Mouse (Mus musculus): ENCODE measurements around the gene Cracr2a.

Cracr2a gene

DNA sequence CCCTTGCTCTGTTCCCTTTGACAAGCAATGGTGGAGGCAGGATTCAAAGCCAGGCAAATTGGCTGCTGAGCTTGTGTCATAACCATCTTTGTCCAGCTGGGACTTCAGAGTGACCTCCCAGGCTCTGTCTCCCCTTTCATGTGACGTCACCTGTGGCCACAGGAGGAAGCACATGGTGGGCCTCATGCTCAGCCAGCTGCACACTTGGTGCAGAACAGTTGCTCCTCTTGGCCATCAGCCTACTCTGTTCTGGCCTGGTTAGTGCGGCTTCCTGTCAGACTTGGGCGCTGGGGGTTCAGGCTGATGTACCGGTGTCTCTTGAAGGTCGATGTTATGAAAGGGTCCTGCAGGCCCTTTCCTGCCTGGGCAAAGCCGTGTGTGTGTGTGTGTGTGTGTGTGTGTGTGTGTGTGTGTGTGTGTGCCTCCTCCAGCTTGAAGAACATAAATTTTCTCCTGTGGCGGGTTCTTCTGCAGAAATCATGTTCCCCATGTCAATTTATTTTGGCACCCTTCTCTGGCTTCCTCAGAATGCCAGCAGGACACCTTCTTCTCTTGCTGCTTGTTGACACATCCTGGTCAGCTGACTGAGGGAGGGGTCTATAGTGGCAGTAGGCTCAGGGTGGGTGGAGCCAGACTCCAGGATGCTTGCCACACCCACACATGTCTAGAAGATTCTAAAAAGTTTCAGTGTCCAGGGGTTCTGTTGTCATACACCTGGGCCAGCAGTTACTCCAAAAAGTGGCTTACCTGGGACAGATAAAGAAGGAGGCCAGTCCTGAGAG lies 5.0 kb downstream of the Cracr2a start:
- no peak for DNase-seq (ENCODE audit: low spot score)

- DNase-seq (ENCODE audit: low spot score): no peak
Measured at GRCm38 (mm10) chr6:127571849-127572550, 10.9 kb downstream of the Cracr2a start.

GRCm38 (mm10) chr6:127573779-127574463 lies 12.8 kb downstream of the Cracr2a start:
- no peak for DNase-seq (ENCODE audit: low spot score)

DNA sequence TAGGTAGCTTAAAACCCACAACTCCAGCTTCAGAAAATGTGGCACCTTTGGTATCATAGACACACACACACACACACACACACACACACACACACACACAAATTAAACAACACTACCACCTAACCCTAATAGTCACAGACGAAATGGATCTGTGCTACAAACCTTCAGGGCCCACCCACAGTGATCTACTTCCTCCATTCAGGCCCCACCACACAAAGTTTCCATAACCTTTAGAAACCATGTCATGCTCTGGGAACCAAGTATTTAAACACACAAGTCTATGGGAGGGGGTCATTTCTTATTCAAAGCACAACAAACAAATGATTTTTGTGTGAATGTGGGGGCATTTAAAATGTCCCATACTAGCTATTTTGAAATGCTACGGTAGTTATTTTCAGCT lies 14.1 kb downstream of the Cracr2a start:
- no peak for DNase-seq (ENCODE audit: low spot score)

DNA sequence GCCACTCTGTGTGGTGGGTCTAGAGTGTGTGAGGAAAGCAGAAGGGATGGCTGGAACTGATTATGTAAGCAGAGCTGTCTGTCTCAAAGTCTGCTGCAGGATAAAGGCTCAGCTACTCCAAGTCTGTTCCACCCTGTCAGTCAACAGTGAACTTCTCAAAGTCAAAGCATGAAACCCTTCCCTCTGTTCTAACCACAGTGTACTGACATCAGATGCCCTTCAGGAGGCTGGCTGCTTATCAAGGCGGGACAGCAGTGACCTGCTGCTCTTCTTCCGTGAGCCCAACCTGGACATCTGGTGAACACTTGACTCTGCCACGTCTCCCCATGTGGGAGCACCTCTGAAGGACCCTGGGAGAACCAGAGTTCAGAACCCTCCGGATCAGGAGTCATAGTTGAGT lies 16.6 kb downstream of the Cracr2a start:
- DNase-seq (ENCODE audit: low spot score): no peak

DNA sequence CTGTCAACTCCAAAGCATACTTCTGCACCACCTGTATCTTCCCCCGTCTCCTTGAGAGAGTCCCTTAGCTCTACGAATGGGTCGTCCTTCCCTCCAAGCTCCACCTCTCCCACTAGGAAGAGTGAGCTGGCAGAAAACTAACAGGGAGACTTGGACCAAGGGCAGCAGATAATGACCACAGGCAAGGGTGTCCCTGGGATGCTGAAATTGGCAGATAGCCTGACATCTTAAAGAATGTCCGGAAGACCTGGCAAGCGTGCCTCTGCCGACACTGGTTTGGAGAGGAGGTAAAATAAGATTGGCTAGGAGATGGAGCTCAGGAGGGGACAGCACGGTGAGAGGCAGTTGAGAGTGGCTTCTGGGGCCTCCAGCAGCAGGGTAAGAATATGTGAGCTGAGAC lies 17.2 kb downstream of the Cracr2a start:
- DNase-seq (ENCODE audit: low spot score): no peak

- peak; percentile 22 for DNase-seq (ENCODE audit: low spot score)
Measured at GRCm38 (mm10) chr6:127578810-127579209, 17.7 kb downstream of the Cracr2a start.

- DNase-seq (ENCODE audit: low spot score): no peak
Measured at GRCm38 (mm10) chr6:127581915-127582314, 20.8 kb downstream of the Cracr2a start.

DNA sequence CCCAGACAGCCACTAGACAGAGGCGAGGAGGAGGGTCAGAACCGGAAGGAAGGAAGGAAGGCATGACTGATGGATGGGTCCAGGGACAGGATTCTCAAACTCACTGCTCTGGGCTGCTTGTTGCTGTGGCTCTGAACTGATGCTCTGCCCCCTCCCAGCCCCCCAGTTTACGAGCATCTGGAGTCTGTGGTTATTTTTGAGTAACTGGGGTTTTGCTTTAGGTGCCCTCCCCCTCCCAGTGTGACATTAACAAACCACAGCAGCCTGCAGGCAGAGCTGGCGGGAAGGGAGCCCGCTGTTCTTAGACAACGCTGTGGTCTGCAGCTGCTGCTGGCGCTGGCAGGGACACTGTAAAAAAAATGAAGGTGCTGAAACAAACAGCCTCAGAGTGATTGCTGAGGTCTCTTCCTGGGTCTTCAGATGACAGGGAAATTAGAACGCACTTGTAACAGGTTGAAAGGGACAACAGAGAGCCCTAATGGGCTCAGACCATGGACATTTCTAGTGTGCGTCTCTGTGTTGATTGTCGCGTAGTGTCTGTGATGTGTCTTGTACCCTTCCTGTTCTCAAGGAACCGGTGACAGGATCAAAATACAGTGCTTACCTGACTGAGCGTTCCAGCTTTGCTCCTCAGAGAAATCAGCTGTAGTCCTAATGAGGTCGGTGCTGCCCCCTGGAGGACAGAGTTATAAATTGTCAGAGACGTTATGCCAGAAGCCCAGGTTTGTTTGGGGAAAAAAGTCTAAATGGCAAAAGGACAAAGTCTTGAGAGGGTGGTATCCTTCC lies 21.4 kb downstream of the Cracr2a start:
- peak; percentile 94 for DNase-seq (ENCODE audit: low spot score)

DNA sequence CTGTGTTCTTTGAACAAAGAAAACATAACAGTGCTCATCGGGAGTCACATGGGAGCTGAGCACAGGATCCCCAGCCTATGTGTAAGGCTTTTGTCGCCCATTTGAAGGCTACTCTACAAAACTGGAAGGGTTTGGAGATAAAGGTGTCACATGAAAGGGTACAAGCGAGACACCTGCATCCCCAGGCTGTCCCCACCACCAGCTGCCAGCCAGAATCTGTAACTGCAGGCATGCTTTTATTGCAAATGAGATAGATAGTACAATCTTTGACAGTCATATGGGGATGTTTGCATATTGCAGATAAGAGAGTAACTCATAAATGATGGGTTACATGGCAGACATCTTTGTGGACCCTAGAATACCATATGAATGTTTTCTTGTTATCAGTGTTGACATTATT lies 30.3 kb downstream of the Cracr2a start:
- DNase-seq (ENCODE audit: low spot score): no peak

DNA sequence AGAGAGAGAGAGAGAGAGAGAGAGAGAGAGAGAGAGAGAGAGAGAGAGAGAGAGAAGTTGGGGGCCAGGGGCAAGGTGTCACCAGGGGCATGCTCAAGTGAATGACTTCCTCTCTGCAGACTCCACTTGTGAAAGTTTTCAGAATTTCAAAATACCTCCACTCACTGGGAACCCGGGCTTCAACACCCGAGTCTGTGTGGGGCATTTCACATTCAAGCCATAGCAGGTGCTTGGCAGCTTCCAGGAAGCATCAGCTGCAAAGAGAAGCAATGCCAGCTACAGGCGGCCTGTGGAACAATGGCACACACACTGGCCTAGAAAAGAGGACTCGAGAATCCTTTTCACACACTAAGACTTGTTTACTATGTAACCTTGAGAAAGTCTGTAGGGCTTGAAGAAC lies 32.3 kb downstream of the Cracr2a start:
- DNase-seq (ENCODE audit: low spot score): no peak

DNA sequence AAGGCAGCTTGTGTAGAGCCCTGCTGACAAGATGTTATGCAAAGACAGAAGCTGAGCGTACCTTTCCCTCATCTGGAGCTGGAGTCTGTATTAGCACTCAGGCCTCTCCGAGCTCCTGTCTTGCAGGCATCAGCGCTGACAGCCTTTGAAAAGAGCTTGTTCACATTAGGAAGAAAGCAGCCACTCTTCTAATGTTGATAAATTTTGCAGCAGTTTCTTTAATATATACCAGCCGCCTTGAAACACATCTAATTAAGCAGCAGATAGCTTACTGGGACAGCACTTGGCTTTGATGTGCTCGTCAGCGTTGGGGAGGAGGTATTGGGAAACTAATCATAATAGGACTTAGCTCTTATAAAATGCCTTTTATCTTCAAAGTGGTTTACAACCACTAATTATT lies 38.1 kb downstream of the Cracr2a start:
- DNase-seq (ENCODE audit: low spot score): no peak

DNA sequence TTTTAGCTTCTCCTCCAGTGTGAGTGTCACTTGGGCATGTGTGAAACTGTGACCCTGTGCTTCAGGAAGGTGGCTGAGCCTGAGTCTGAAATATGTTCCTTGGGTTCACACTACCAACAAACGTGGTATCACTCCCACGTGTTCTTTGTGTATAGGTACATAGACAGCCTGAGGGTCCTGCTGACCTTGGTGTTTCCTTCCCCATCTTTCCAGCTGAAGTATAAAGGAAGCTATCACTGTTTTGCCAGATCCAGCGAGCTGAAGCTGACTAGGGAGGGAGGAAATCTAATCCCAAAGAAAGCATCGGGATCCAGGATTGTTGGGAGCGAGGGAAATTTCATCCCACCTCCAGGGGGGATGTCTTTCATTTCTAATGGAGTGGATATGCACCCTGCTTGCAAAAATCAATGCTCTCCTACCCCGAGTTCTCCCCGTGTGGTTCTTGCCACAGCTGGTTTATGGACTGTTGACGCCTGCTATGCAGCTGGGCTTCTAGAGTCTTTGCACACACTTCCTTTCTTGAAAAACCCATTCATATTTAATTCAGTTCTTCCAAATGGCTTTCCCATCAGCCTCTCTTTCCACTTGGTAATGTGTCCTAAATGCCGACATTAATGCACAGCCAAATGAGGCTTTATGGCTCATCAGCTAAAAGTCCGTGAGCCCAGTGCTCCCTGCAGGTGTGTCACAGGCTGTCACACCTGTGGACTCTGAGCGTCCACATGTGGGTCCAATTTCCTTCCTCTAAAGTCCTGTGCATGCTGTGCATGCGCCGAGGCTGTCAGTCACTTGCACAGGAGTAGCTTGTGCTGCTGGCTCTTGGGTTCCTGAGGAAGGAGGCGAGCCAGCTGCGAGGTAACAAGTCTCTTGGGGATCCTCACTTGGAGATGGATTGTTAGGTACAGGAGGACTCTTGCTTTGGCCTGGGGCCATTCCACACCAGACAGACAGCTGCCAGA lies 44.2 kb downstream of the Cracr2a start:
- no peak for DNase-seq (ENCODE audit: low spot score)

DNA sequence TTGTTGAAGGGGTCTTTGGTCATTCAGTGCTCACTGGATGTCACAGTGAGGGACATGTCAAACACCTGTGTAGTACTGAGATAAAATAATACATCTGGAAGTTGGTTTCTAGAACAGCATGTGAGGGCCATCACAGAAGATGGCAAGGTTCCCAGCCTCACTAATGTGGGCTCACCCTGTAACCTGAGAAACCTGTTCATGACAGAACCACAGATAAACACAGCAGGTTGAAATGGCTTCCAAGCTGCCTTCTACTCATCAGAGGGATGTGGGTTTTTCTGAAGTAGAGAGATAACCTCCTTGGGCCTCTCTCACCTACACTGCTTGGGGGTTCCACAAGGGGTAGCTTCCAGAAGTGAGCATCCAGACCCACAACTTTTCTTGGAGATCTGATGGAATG lies 48.5 kb downstream of the Cracr2a start:
- DNase-seq (ENCODE audit: low spot score): no peak

GRCm38 (mm10) chr6:127611216-127611615 lies 50.1 kb downstream of the Cracr2a start:
- DNase-seq (ENCODE audit: low spot score): no peak

GRCm38 (mm10) chr6:127614083-127614984 lies 53.2 kb downstream of the Cracr2a start:
- DNase-seq (ENCODE audit: low spot score): peak; percentile 23

DNA sequence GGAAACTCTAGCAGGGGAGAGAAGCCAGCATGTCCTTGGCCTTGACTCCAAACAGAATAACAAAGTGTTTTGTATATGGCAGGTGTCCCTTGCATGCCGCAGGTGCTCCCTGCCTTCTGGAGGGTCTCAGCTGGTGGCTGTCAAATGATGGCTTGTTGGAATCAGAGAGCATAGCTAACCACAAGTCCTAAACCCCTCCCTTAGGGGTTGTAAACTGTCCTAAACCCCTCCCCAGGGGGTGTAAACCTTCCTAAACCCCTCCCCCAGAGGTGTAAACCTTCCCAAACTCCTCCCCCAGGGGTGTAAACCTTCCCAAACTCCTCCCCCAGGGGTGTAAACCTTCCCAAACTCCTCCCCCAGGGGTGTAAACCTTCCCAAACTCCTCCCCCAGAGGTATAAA lies 55.5 kb downstream of the Cracr2a start:
- DNase-seq (ENCODE audit: low spot score): no peak

GRCm38 (mm10) chr6:127617258-127618025 lies 56.3 kb downstream of the Cracr2a start:
- peak; percentile 74 for DNase-seq (ENCODE audit: low spot score)

GRCm38 (mm10) chr6:127618686-127619085 lies 57.5 kb downstream of the Cracr2a start:
- DNase-seq (ENCODE audit: low spot score): no peak

Measured in embryo, embryonic 10.5 days (tissue).